Mouse (Mus musculus) thymus, adult 2 months (tissue): ENCODE data around the gene Fam166b.

Source experiments
- CTCF ChIP-seq: fragments of 200-500 bp; IDR thresholded peaks from 2 replicates; pipeline ENCODE4 v1.5.1; 2012; ENCODE audit warnings: mild to moderate bottlenecking, control low read depth, low read length, moderate library complexity, borderline replicate concordance; ENCODE audit not compliant: control insufficient read depth, poor library complexity, insufficient read depth; ENCODE audit errors: extremely low read depth
- POLR2A ChIP-seq: fragments of 200-500 bp; IDR thresholded peaks from 2 replicates; pipeline ENCODE4 v1.6.1; 2012; ENCODE audit warnings: mild to moderate bottlenecking, low read length, control low read depth, moderate library complexity; ENCODE audit not compliant: control insufficient read depth, poor library complexity, insufficient read depth; ENCODE audit errors: extremely low read depth

DNA sequence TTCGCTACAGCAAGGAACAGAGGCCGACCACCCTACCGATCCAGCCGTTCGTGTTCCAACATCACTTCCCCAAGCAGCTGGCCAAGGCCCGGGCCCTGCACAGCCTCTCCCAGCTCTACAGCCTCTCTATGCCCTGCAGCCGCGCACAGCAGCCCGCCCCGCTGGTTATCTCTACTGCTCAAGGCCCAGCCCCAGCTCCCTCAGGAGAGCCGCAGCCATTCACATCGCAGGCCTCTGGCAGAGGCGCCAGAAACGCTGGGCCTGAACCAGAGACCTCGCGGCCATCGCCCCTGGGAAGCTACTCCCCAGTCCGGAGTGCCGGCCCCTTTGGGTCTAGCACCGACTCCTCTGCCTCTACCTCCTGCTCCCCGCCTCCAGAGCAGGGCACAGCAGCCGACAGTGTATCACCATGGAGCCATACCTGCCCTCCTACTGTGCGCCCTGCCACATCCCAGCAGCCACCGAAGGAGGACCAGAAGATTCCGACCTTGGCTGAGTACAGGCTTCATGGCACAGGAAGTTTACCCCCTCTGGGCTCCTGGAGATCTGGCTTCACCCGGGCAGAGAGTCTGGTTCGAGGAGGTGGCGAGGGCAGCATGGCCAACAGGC lies 7.2 kb downstream of the Fam166b start:
- TF ChIP-seq POLR2A = no peak
- no peak for TF ChIP-seq CTCF
